Mouse (Mus musculus) hindbrain, embryonic 11.5 days (tissue): Measurements from ENCODE around the gene Hspa1a. TPM values are rescaled to one million over a fixed set of nuclear protein-coding genes. Genes with fewer than 3 reads are reported as not detected.

ENCODE experiments used
- ATAC-seq: fragments of 200-750 bp; cut with Nextera tagmentation; 2 replicates; pipeline ENCODE4 v1.8.0; 2017; ENCODE audit warnings: mild to moderate bottlenecking, moderate TSS enrichment, moderate library complexity; ENCODE audit not compliant: low FRiP score
- DNase-seq: peaks from one replicate; pipeline ENCODE4 v3.0.0-alpha.2; 2015; ENCODE audit warnings: low spot score
- H3K27ac ChIP-seq: fragments of 300-500 bp; sonication (generic); 2 replicates; pipeline ENCODE4 v1.5.1; 2014; ENCODE audit warnings: mild to moderate bottlenecking, low read depth, low read length
- H3K27me3 ChIP-seq: fragments of 300-500 bp; sonication (generic); 2 replicates; pipeline ENCODE4 v1.6.1; 2014; ENCODE audit warnings: mild to moderate bottlenecking, low read length, moderate library complexity, mixed read lengths; ENCODE audit not compliant: control insufficient read depth, insufficient read depth
- H3K36me3 ChIP-seq: fragments of 300-500 bp; sonication (generic); 2 replicates; pipeline ENCODE4 v1.6.1; 2014; ENCODE audit warnings: mild to moderate bottlenecking, low read length, moderate library complexity, mixed read lengths; ENCODE audit not compliant: control insufficient read depth, insufficient read depth
- H3K4me1 ChIP-seq: fragments of 300-500 bp; sonication (generic); replicated peaks from 2 replicates; pipeline ENCODE4 v1.6.1; 2014; ENCODE audit warnings: low read length, mixed read lengths; ENCODE audit not compliant: control insufficient read depth, insufficient read depth
- H3K4me2 ChIP-seq: fragments of 300-500 bp; sonication (generic); replicated peaks from 2 replicates; pipeline ENCODE4 v1.6.1; 2014; ENCODE audit warnings: mild to moderate bottlenecking, low read depth, low read length
- H3K4me3 ChIP-seq: fragments of 300-500 bp; sonication (generic); 2 replicates; pipeline ENCODE4 v1.5.1; 2014; ENCODE audit warnings: low read depth, low read length
- H3K9ac ChIP-seq: fragments of 300-500 bp; sonication (generic); 2 replicates; pipeline ENCODE4 v1.6.1; 2014; ENCODE audit warnings: low read depth, low read length
- H3K9me3 ChIP-seq: fragments of 300-500 bp; sonication (generic); 2 replicates; pipeline ENCODE4 v1.6.1; 2016; ENCODE audit warnings: low read length; ENCODE audit not compliant: control insufficient read depth
- WGBS: fragments of 180-500 bp; shearing (Covaris S2); extraction: QIAGEN DNeasy Blood & Tissue Kit; methylation state at CpG from one replicate; pipeline ENCODE4 v1.1.7; 2014; 5-methylcytosine and 5-hydroxymethylcytosine counted together
- polyA plus RNA-seq: library from polyadenylated mRNA; unstranded; fragments of >200 nt; fragmentation: Nextera tagmentation; extraction: Ambion mirVana; gene quantifications from 2 replicates; pipeline ENCODE4 v1.2.1, GENCODE M21; 2014

Gene Hspa1a
- polyA plus RNA-seq, 1 experiment from 2014 or later = 1.4 TPM

DNA sequence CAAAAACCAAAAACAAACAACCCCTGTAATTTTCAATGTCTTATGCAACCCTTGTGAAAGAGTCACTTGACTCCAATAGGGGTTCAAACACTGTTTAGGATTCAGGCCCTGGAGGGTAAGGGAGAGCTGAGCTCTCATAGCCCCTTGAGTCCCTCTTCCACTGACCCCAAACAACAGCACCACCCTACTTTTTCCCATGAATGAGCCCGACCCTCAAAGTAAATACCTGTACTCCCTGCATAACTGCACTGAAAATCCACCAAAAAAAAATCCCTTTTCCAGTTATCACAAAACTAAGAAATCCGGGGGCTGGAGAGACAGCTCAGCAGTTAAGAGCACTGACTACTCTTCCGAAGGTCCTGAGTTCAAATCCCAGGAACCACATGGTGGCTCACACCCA, 16.1 kb downstream of the Hspa1a start:
- WGBS = 82% methylated on average over 3 of the region's 3 CpGs

DNA sequence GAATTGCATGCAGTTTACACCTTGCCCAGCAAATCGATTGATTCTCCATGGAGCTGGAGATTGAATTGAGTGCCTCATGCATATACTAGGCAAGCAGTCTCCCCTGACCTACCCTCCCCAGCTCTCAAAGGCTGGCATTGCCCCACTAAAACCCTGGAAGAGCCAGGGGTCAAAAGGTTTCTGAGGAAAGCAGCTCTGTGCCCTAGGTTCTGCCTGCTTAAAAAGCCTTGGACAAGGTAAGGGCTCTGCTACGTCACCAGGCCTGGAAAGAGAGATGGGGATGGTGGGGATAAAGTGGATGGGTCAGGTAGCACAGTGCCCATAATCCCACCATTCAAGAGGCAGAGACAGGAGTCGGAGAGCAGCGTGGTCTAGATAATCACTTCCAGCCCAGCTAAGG, 17.1 kb downstream of the Hspa1a start:
- H3K4me3 ChIP-seq = no peak overlapping the region
- H3K9me3 ChIP-seq = no peaks in the 10 kb centered on the region
- ATAC-seq = no peak
- H3K27me3 ChIP-seq = peaks cover 11% of the 10 kb centered on the region
- 79% methylated on average over 4 of the region's 4 CpGs for WGBS
- H3K27ac ChIP-seq = no peak overlapping the region
- H3K4me2 ChIP-seq = no peak overlapping the region
- no peak overlapping the region for H3K9ac ChIP-seq
- no peak for DNase-seq
- peaks cover 8% of the 10 kb centered on the region for H3K36me3 ChIP-seq
- 0 out of 2 replicates have a peak, but pooled peaks cover 7% of the 10 kb centered on the region for H3K4me1 ChIP-seq

More for the DNA sequence above, 16.1 kb downstream of the Hspa1a start:
- Histone ChIP-seq H3K4me2 (no peak overlapping the region), H3K27ac (no peak overlapping the region), H3K4me1 (0 out of 2 replicates have a peak, but pooled peaks cover 3% of the 10 kb centered on the region), H3K9me3 (no peaks in the 10 kb centered on the region), H3K27me3 (peaks cover 11% of the 10 kb centered on the region), H3K9ac (no peak overlapping the region), H3K36me3 (no peaks in the 10 kb centered on the region), H3K4me3 (no peak overlapping the region)
- no peak for ATAC-seq
- no peak for DNase-seq

DNA sequence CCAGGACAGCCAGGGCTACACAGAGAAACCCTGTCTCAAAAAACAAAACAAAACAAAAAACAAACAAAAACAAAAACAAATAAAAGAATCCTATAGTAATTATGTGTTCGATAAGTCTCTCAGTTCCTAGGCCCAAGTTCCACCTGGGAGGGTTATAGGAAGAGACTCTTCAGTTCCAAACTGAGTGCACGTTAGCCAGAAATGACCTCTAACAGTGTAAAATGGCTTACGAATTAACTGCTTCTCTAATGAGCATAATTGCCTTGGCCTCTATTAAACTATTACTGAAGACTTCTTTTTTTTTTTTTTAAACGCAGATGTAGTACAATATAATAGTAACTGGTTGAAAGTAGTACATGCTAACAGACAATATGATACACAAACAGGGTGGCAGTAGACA, 18.1 kb downstream of the Hspa1a start:
- Histone ChIP-seq H3K9me3 (no peaks in the 10 kb centered on the region), H3K27me3 (peaks cover 11% of the 10 kb centered on the region), H3K27ac (no peak overlapping the region), H3K36me3 (peaks cover 12% of the 10 kb centered on the region), H3K4me3 (no peak overlapping the region), H3K4me2 (no peak overlapping the region), H3K9ac (no peak overlapping the region), H3K4me1 (0 out of 2 replicates have a peak, but pooled peaks cover 6% of the 10 kb centered on the region)
- WGBS = 90% methylated on average over 4 of the region's 4 CpGs
- ATAC-seq (no peak), DNase-seq (no peak)

DNA sequence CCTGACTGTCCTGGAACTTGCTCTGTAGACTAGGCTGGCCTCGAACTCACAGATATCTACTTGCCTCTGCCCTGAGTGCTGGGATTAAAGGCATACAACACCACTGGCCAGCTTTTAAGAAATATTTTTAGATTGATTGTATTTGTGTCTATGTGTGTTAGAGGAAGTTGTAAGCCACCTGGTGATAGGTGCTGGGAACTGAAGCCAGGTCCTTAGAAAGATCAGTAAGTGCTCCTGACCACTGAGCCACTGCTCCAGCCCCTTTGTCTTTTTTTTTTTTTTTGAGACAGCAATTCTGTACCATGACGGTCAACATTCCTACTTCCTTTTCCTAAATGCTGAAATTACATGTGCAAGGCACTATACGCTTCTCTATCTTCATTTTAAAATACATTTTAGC, 18.7 kb downstream of the Hspa1a start:
- ATAC-seq = no peak
- no peak for DNase-seq
- H3K36me3 ChIP-seq = peaks cover 12% of the 10 kb centered on the region
- no peak overlapping the region for H3K4me3 ChIP-seq
- H3K27ac ChIP-seq = no peak overlapping the region
- no peak overlapping the region for H3K4me2 ChIP-seq
- 0 out of 2 replicates have a peak, but pooled peaks cover 6% of the 10 kb centered on the region for H3K4me1 ChIP-seq
- no peaks in the 10 kb centered on the region for H3K9me3 ChIP-seq
- H3K9ac ChIP-seq = no peak overlapping the region
- 92% methylated on average over 3 of the region's 3 CpGs for WGBS
- peaks cover 11% of the 10 kb centered on the region for H3K27me3 ChIP-seq

- H3K4me1 ChIP-seq = 0 out of 2 replicates have a peak, but pooled peaks cover 6% of the 10 kb centered on the region
- no peaks in the 10 kb centered on the region for H3K9me3 ChIP-seq
- H3K4me3 ChIP-seq = peak overlapping the region; percentile 92
- H3K4me2 ChIP-seq = peak overlapping the region; percentile 90
- H3K27me3 ChIP-seq = peaks cover 11% of the 10 kb centered on the region
- WGBS = under 1% methylated on average over 23 of the region's 23 CpGs
- ATAC-seq (peak; percentile 80), DNase-seq (peak; percentile 88)
- peaks cover 12% of the 10 kb centered on the region for H3K36me3 ChIP-seq
- peak overlapping the region; percentile 92 for H3K27ac ChIP-seq
- H3K9ac ChIP-seq = peak overlapping the region; percentile 99
Measured at GRCm38 (mm10) chr17:34952378-34953040, 19.4 kb downstream of the Hspa1a start.

GRCm38 (mm10) chr17:34951636-34952377, 20.1 kb downstream of the Hspa1a start:
- Histone ChIP-seq H3K27me3 (peaks cover 10% of the 10 kb centered on the region), H3K4me2 (peak overlapping the region; percentile 90), H3K4me3 (peak overlapping the region; percentile 92), H3K27ac (peak overlapping the region; percentile 92), H3K9me3 (no peaks in the 10 kb centered on the region), H3K9ac (peak overlapping the region; percentile 99), H3K4me1 (0 out of 2 replicates have a peak, but pooled peaks cover 6% of the 10 kb centered on the region), H3K36me3 (peaks cover 12% of the 10 kb centered on the region)
- peak; percentile 70 for ATAC-seq
- no peak for DNase-seq
- WGBS = 2% methylated on average over 28 of the region's 29 CpGs

DNA sequence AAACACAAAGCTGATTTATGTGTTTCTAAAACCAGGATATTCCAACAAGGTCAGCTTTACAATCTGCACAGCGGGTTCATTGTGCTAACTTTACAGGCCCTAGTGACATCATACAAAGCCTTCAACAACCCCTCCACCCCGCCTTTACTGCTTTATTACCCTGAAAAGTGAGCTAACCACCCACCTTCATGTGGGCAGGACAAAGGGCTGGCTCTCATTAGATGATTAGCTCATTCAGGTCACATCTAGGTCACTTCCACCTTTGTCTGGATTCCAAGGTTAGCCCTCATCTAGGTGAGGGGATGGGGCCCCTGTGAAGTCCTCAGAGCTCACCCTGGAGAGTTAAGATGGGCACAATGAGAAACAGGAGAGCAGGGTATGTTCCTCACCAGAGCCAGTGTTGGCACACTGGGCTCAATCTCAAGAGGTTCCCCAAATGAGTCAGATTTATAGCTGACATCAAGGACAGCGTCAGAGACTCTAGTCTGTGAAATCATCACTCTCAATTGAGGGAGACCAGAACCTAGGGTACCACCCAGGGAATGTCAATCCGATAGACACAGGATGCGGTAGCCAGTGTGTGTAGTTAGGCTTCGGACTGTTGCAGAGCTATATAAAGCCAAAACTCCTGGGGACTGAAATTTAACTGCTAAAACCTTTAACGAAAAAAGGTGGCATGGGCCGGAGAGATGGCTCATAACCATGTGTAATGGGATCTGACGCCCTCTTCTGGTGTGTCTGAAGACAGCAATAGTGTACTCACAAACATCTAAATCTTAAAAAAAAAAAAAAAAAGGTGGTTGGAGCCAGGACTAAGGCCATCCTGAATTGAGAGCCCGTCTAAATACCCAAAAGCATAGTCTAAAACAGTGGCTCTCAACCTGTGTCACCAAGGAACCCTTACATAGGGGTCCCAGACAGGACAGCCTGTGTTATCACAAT, 21.2 kb downstream of the Hspa1a start:
- ATAC-seq = no peak

GRCm38 (mm10) chr17:34949553-34949969, 22.4 kb downstream of the Hspa1a start:
- no peak overlapping the region for H3K27ac ChIP-seq
- no peak overlapping the region for H3K4me2 ChIP-seq
- peaks cover 12% of the 10 kb centered on the region for H3K36me3 ChIP-seq
- peak overlapping the region; percentile 8; the same call in 1 of the 2 replicates for H3K4me3 ChIP-seq
- 34% methylated on average over 4 of the region's 4 CpGs for WGBS
- ATAC-seq (no peak), DNase-seq (peak; percentile 33)
- H3K9ac ChIP-seq = no peak overlapping the region
- no peaks in the 10 kb centered on the region for H3K27me3 ChIP-seq
- H3K9me3 ChIP-seq = no peaks in the 10 kb centered on the region
- 0 out of 2 replicates have a peak, but pooled peaks cover 6% of the 10 kb centered on the region for H3K4me1 ChIP-seq

More for the DNA sequence above, 21.2 kb downstream of the Hspa1a start:
- 0 out of 2 replicates have a peak, but pooled peaks cover 6% of the 10 kb centered on the region for H3K4me1 ChIP-seq
- 32% methylated on average over 10 of the region's 10 CpGs for WGBS
- no peaks in the 10 kb centered on the region for H3K9me3 ChIP-seq
- peak overlapping the region; percentile 90 for H3K4me2 ChIP-seq
- H3K36me3 ChIP-seq = peaks cover 12% of the 10 kb centered on the region
- H3K9ac ChIP-seq = peak overlapping the region; percentile 99
- DNase-seq = no peak
- H3K27ac ChIP-seq = peak overlapping the region; percentile 92
- H3K4me3 ChIP-seq = peak overlapping the region; percentile 92
- H3K27me3 ChIP-seq = peaks cover 5% of the 10 kb centered on the region
